Mouse (Mus musculus) embryonic facial prominence, embryonic 12.5 days (tissue): ENCODE results near the gene Clmn. TPM values are rescaled to one million over a fixed set of nuclear protein-coding genes. Genes with fewer than 3 reads are reported as not detected.
A peak's percentile ranks its signal among the peaks of the same experiment; 100 is the strongest.

Experiments
- ATAC-seq: fragments of 200-750 bp; cut with Nextera tagmentation; 2 replicates; pipeline ENCODE4 v1.8.0; 2017; ENCODE audit not compliant: insufficient number of reproducible peaks, insufficient read depth, low FRiP score, low TSS enrichment
- H3K27ac ChIP-seq: fragments of 300-500 bp; sonication (generic); 2 replicates; pipeline ENCODE4 v1.5.1; 2016; ENCODE audit warnings: mild to moderate bottlenecking
- H3K27me3 ChIP-seq: fragments of 300-500 bp; sonication (generic); 2 replicates; pipeline ENCODE4 v1.6.1; 2016; ENCODE audit warnings: mild to moderate bottlenecking, moderate library complexity
- H3K36me3 ChIP-seq: fragments of 300-500 bp; sonication (generic); 2 replicates; pipeline ENCODE4 v1.6.1; 2016; ENCODE audit warnings: mild to moderate bottlenecking
- H3K4me1 ChIP-seq: fragments of 300-500 bp; sonication (generic); 2 replicates; pipeline ENCODE4 v1.6.1; 2016
- H3K4me2 ChIP-seq: fragments of 300-500 bp; sonication (generic); replicated peaks from 2 replicates; pipeline ENCODE4 v1.6.1; 2016; ENCODE audit warnings: mild to moderate bottlenecking, moderate library complexity
- H3K4me3 ChIP-seq: fragments of 300-500 bp; sonication (generic); 2 replicates; pipeline ENCODE4 v1.5.1; 2016; ENCODE audit warnings: mild to moderate bottlenecking
- H3K9ac ChIP-seq: fragments of 300-500 bp; sonication (generic); 2 replicates; pipeline ENCODE4 v1.6.1; 2016; ENCODE audit warnings: mild to moderate bottlenecking, moderate library complexity
- H3K9me3 ChIP-seq: fragments of 300-500 bp; sonication (generic); 2 replicates; pipeline ENCODE4 v1.6.1; 2016; ENCODE audit warnings: mild to moderate bottlenecking, moderate library complexity
- WGBS: fragments of 180-500 bp; shearing (Covaris S2); methylation state at CpG from one replicate; pipeline ENCODE4 v1.1.7; 2016; 5-methylcytosine and 5-hydroxymethylcytosine counted together
- polyA plus RNA-seq: library from polyadenylated mRNA; unstranded; fragments of >200 nt; fragmentation: Nextera tagmentation; extraction: Ambion mirVana; gene quantifications from 2 replicates; pipeline ENCODE4 v1.2.1, GENCODE M21; 2016

Clmn gene
- polyA plus RNA-seq, 1 experiment from 2014 or later, result 4.0 TPM

GRCm38 (mm10) chr12:104824244-104824906 is 40.5 kb downstream of the Clmn start:
- no peak overlapping the region for H3K9ac ChIP-seq
- H3K27ac ChIP-seq, result no peak overlapping the region
- ATAC-seq, result no peak
- 86% methylated on average over 12 of the region's 12 CpGs for WGBS
- no peaks in the 10 kb centered on the region for H3K9me3 ChIP-seq
- no peak overlapping the region for H3K4me2 ChIP-seq
- H3K36me3 ChIP-seq, result no peaks in the 10 kb centered on the region
- H3K27me3 ChIP-seq, result no peaks in the 10 kb centered on the region
- peaks cover 12% of the 10 kb centered on the region; the same call in 1 of the 2 replicates for H3K4me1 ChIP-seq
- H3K4me3 ChIP-seq, result no peak overlapping the region

- Histone ChIP-seq H3K36me3 (no peaks in the 10 kb centered on the region), H3K9me3 (no peaks in the 10 kb centered on the region), H3K27ac (no peak overlapping the region), H3K4me1 (peaks cover 17% of the 10 kb centered on the region; the same call in 1 of the 2 replicates), H3K9ac (no peak overlapping the region), H3K4me3 (no peak overlapping the region), H3K4me2 (no peak overlapping the region), H3K27me3 (no peaks in the 10 kb centered on the region)
- no peak for ATAC-seq
- 94% methylated on average over 7 of the region's 7 CpGs for WGBS
Measured at GRCm38 (mm10) chr12:104823722-104824121, 41.2 kb downstream of the Clmn start.

GRCm38 (mm10) chr12:104822838-104823599 is 41.9 kb downstream of the Clmn start:
- H3K9ac ChIP-seq, result no peak overlapping the region
- no peak for ATAC-seq
- peaks cover 20% of the 10 kb centered on the region for H3K4me1 ChIP-seq
- H3K9me3 ChIP-seq, result no peaks in the 10 kb centered on the region
- no peak overlapping the region for H3K27ac ChIP-seq
- H3K36me3 ChIP-seq, result no peaks in the 10 kb centered on the region
- no peak overlapping the region for H3K4me3 ChIP-seq
- H3K27me3 ChIP-seq, result no peaks in the 10 kb centered on the region
- 87% methylated on average over 10 of the region's 10 CpGs for WGBS
- no peak overlapping the region for H3K4me2 ChIP-seq

- no peak for ATAC-seq
- H3K4me1 ChIP-seq, result peaks cover 25% of the 10 kb centered on the region
- 68% methylated on average over 8 of the region's 8 CpGs for WGBS
- H3K27ac ChIP-seq, result no peak overlapping the region
- H3K36me3 ChIP-seq, result no peaks in the 10 kb centered on the region
- no peaks in the 10 kb centered on the region for H3K9me3 ChIP-seq
- H3K4me2 ChIP-seq, result no peak overlapping the region
- no peak overlapping the region for H3K4me3 ChIP-seq
- no peak overlapping the region for H3K9ac ChIP-seq
- no peaks in the 10 kb centered on the region for H3K27me3 ChIP-seq
Measured at GRCm38 (mm10) chr12:104822151-104822550, 42.7 kb downstream of the Clmn start.

GRCm38 (mm10) chr12:104820061-104820460 is 44.8 kb downstream of the Clmn start:
- Histone ChIP-seq H3K36me3 (no peaks in the 10 kb centered on the region), H3K27ac (no peak overlapping the region), H3K9ac (no peak overlapping the region), H3K4me2 (no peak overlapping the region), H3K4me1 (peaks cover 27% of the 10 kb centered on the region), H3K9me3 (no peaks in the 10 kb centered on the region), H3K4me3 (no peak overlapping the region), H3K27me3 (no peaks in the 10 kb centered on the region)
- no peak for ATAC-seq
- WGBS, result 78% methylated on average over 5 of the region's 5 CpGs

GRCm38 (mm10) chr12:104819050-104819449 is 45.8 kb downstream of the Clmn start:
- no peak overlapping the region for H3K9ac ChIP-seq
- 0 out of 2 replicates have a peak overlapping the region, but pooled peaks have one; percentile 23 for H3K27ac ChIP-seq
- H3K4me3 ChIP-seq, result no peak overlapping the region
- no peaks in the 10 kb centered on the region for H3K27me3 ChIP-seq
- 42% methylated on average over 8 of the region's 8 CpGs for WGBS
- ATAC-seq, result no peak
- H3K9me3 ChIP-seq, result no peaks in the 10 kb centered on the region
- peaks cover 29% of the 10 kb centered on the region for H3K4me1 ChIP-seq
- H3K36me3 ChIP-seq, result no peaks in the 10 kb centered on the region
- no peak overlapping the region for H3K4me2 ChIP-seq

- H3K4me3 ChIP-seq, result no peak overlapping the region
- no peaks in the 10 kb centered on the region for H3K27me3 ChIP-seq
- no peak overlapping the region for H3K9ac ChIP-seq
- ATAC-seq, result no peak
- no peak overlapping the region for H3K27ac ChIP-seq
- peaks cover 29% of the 10 kb centered on the region for H3K4me1 ChIP-seq
- no peak overlapping the region for H3K4me2 ChIP-seq
- no peaks in the 10 kb centered on the region for H3K9me3 ChIP-seq
- no peaks in the 10 kb centered on the region for H3K36me3 ChIP-seq
- 70% methylated on average over 7 of the region's 7 CpGs for WGBS
Measured at GRCm38 (mm10) chr12:104818057-104818456, 46.8 kb downstream of the Clmn start.

- no peak overlapping the region for H3K27ac ChIP-seq
- H3K9me3 ChIP-seq, result no peaks in the 10 kb centered on the region
- no peak overlapping the region for H3K4me3 ChIP-seq
- H3K36me3 ChIP-seq, result no peaks in the 10 kb centered on the region
- 21% methylated on average over 12 of the region's 12 CpGs for WGBS
- H3K4me1 ChIP-seq, result peaks cover 29% of the 10 kb centered on the region
- ATAC-seq, result no peak
- no peaks in the 10 kb centered on the region for H3K27me3 ChIP-seq
- H3K4me2 ChIP-seq, result no peak overlapping the region
- H3K9ac ChIP-seq, result no peak overlapping the region
Measured at GRCm38 (mm10) chr12:104817172-104817866, 47.6 kb downstream of the Clmn start.

- Histone ChIP-seq H3K27me3 (no peaks in the 10 kb centered on the region), H3K4me2 (no peak overlapping the region), H3K9me3 (no peaks in the 10 kb centered on the region), H3K36me3 (no peaks in the 10 kb centered on the region), H3K27ac (no peak overlapping the region), H3K9ac (no peak overlapping the region), H3K4me3 (no peak overlapping the region), H3K4me1 (peaks cover 29% of the 10 kb centered on the region)
- ATAC-seq, result no peak
- WGBS, result 57% methylated on average over 7 of the region's 7 CpGs
Measured at GRCm38 (mm10) chr12:104814291-104814690, 50.6 kb downstream of the Clmn start.

- no peak for ATAC-seq
- H3K27ac ChIP-seq, result no peak overlapping the region
- H3K4me3 ChIP-seq, result no peak overlapping the region
- WGBS, result 82% methylated on average over 13 of the region's 13 CpGs
- H3K4me1 ChIP-seq, result peaks cover 30% of the 10 kb centered on the region
- H3K9me3 ChIP-seq, result no peaks in the 10 kb centered on the region
- no peak overlapping the region for H3K9ac ChIP-seq
- no peak overlapping the region for H3K4me2 ChIP-seq
- H3K36me3 ChIP-seq, result no peaks in the 10 kb centered on the region
- no peaks in the 10 kb centered on the region for H3K27me3 ChIP-seq
Measured at GRCm38 (mm10) chr12:104813762-104814161, 51.1 kb downstream of the Clmn start.

- Histone ChIP-seq H3K27me3 (no peaks in the 10 kb centered on the region), H3K36me3 (no peaks in the 10 kb centered on the region), H3K4me1 (peaks cover 28% of the 10 kb centered on the region), H3K4me2 (no peak overlapping the region), H3K4me3 (no peak overlapping the region), H3K9me3 (no peaks in the 10 kb centered on the region), H3K27ac (no peak overlapping the region), H3K9ac (no peak overlapping the region)
- no peak for ATAC-seq
- 71% methylated on average over 4 of the region's 4 CpGs for WGBS
Measured at GRCm38 (mm10) chr12:104812711-104813110, 52.2 kb downstream of the Clmn start.
